Mouse (Mus musculus): ENCODE measurements around the gene Fbxw10. TPM values are rescaled to one million over a fixed set of nuclear protein-coding genes. Genes with fewer than 3 reads are reported as not detected.

Gene Fbxw10
- total RNA-seq, 2 experiments from 2014 or later = 0.71 to 0.92 TPM

Other genes starting within 250 kb of the Fbxw10 start
- gene Lrrc75a, start 198.5 kb upstream of the Fbxw10 start, total RNA-seq (2021) = 10 to 100 TPM; 13.0 to 14.2 TPM
- 10 to 100 TPM; 23.5 to 25.8 TPM for gene Mmgt2, start 198.4 kb upstream of the Fbxw10 start, total RNA-seq (2021)
- 10 to 100 TPM; 16.8 to 19.1 TPM for gene Zfp287, start 115.2 kb upstream of the Fbxw10 start, total RNA-seq (2021)
- gene Gm10428, start 94.0 kb upstream of the Fbxw10 start, total RNA-seq (2021) = not detected
- gene Zfp286, start 57.6 kb upstream of the Fbxw10 start, total RNA-seq (2021) = 10 to 100 TPM; 23.5 to 24.5 TPM
- 1 to 10 TPM; 4.8 to 6.0 TPM for gene Trim16, start 26.8 kb upstream of the Fbxw10 start, total RNA-seq (2021)
- gene Tvp23b, start 32.4 kb downstream of the Fbxw10 start, total RNA-seq (2021) = 10 to 100 TPM; 19.8 to 21.6 TPM
- gene Cdrt4, start 104.1 kb downstream of the Fbxw10 start, total RNA-seq (2021) = not detected
- gene Tekt3, start 214.6 kb downstream of the Fbxw10 start, total RNA-seq (2021) = not detected

Data from left cerebral cortex, postnatal 10 days (tissue).